Mouse (Mus musculus) MEL-GATA-1-ER (cell line): Measurements from ENCODE around the gene Zswim1.

Source experiments
- DNase-seq: peaks from one replicate; pipeline ENCODE4 v3.0.0-alpha.2; 2012; ENCODE audit warnings: low read depth; ENCODE audit errors: extremely low read depth

The Zswim1 gene

DNA sequence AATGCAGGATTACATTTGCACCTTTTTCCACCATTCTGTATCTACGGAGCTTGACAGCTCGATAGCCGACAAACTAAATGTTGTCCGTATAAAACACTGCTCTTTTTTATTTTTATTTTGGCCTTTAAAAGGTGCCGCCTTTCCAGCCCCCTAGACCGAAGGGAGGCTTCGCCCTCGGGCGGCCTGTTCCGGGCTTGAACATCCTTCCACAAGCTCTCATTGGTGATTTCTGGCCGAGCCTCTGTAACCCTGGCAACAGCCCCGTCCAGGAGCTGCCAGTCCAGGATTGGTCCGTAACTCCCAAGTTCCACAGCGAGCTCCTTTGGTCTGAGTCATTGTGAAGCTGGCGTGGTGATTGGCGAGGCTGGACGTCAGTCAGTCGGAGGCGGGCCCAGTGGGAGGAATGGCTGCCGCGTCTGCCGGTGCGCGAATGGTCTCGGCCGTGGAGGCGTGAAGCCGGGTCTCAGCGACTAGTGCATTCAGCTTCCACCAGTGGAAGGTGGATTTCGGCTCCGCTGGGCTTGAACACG, at the start of gene Zswim1:
Gene Zswim1, plus strand, starts transcription at position 51 of the 530 bp plus-strand sequence.
- DNase-seq, result peak; percentile 98

DNA sequence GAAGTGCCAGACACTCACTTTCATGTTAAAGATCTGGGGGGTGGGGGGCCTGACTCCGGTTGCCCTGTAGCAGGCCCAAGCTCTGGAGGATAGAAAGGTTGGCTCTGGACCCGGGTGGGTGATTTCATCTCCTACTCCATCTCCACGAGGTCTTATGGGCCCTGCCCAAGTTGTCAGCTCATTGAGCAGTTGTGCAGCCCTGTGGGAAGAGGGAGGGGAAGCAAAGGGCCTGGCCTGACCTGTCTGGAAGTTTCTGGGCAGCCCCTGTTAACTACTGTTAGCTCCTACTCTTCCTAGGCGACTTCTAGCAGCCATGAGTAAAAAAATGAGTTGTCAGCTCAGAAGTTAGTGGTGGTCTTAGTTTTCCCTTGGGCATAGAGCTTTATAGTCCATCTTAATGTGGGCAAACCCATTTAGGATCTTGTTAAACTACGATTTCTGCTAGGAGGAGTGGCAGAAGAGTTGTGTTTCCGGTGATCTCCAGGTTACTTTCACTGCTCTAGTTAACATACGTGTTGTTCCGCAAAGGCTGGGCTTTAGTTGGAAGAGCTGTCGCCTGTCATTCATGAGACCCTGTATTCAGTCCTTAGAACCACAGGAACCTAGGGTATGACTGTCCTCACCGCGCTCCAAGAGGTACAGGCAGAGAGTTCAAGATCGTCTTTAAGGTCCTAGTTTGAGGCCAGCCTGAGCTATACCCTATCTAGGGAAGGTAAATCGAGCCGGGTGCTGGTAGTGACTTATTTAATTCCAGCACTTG, 49.1 kb upstream of the Zswim1 start:
- DNase-seq, result peak; percentile 43

DNA sequence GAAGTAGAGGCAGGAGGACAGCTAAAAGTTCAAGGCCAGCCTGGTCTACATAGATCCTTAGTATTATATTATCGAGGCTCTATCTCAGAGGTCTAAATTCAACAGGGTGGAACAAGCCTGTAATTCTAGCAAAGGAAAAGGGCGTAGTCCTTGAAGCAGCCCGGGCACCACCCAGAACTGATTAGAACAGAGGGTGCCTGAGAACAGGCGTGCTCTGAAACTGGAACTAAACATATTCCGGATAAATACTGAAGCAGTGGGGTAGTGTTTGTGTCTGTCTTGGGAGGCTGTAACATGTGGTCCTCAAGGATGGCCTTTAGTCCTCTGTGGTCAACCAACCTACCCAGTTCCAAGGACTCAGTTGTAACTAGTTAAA, 48.5 kb upstream of the Zswim1 start:
- peak; percentile 77 for DNase-seq

DNA sequence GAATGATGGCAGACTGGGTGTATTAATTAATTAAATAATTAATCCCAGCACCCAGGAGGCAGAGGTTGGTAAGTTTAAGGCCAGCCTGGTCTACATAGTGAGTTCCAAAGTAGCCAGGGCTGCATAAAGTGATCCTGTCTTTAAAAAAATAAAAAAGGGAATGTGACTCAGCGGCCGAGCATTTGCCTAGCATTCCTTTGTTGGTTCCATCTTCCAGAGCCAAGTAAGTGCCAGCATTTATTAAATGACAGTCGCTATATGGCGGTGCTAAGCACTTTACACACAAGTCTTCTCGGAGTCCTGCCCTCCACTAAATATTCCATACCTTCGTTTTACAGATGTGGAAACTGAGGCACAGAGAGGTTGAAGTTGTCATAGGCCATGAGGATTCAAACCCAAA, 46.4 kb upstream of the Zswim1 start:
- DNase-seq, result no peak

DNA sequence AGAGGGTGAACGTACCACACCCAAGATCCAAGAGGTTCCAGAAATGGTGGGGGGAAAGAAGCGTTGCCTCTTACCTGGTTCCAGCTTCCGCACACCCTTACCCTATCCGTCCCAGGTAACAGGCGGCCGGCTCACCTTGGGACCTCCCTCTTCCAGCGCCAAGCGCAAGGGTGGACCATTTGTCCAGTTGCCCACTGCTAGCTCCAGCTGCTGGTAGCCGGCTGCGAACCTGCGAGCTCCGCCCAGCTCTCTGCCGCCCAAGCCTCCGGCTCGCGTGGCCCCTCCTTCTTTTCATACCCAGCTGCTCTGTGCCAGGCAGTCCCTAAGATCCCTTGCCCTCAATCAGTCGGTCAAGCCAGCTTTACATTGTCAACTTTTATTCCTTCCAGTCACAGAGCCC, 45.7 kb upstream of the Zswim1 start:
- no peak for DNase-seq

DNA sequence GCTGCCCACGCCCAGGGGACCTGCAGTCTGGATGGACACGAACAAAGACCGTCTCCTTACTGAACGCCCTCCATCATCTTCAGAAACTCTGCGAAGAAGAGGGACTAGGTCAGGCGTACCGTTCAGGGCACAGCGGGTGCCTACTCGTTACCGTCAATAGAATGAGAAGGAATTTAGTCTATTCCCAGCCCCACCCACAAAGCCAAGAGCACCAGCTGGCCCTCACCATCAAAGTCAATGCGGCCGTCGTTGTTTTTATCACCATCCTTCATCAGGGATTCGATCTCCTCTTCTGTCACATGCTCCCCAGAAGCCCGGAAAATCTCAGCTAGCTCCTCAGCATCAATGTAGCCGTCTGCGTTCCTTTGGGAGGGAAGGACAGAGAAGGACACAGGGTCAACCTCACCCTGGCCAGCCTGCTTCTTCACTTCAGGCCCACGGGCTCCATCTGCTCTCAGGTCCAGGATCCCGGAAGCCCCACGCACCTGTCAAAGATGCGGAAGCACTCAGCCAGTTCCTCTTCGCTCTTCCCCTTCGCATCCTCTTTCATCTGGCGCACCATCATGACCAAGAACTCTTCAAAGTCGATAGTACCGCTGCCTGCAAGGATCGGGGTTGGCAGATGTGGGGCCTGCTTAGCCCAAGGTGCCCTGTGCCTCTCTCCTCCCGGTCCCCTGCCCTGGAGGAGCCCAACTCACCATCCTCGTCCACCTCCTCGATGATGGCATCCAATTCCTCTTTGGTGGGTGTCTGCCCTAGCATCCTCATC, 45.1 kb upstream of the Zswim1 start:
- no peak for DNase-seq

DNA sequence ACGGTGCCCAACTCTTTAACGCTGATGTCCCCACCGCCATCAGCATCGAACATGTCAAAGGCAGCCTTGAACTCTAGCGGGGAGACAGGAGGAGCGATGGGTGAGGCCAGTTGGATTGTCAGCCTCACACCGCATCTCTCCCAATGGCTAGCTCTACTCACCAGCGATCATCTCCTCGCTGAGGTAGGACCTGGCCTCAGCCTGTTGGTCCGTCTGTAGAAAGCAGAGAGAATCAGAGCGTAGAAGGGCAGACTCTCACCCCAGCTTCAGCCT, 44.5 kb upstream of the Zswim1 start:
- no peak for DNase-seq

DNA sequence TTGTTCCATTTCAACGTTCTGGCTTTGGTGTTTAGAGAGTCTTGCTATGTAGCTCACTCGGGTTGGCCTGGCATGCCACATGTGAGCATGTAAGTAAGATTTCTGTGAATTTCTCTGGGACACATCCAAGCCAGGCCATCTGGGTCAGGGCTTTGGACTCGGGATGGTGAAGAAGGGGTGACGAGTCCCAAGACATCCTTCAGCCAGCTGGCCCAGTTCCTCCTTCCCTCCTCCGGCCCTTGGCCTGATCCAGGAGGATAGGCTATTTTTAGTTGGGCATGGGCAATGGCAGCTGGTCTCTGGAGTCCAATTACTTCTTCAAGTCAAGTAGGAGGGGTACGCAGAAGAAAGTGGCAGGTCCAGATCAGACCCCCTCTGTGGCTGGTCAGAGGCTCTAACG, 43.7 kb upstream of the Zswim1 start:
- DNase-seq, result no peak

DNA sequence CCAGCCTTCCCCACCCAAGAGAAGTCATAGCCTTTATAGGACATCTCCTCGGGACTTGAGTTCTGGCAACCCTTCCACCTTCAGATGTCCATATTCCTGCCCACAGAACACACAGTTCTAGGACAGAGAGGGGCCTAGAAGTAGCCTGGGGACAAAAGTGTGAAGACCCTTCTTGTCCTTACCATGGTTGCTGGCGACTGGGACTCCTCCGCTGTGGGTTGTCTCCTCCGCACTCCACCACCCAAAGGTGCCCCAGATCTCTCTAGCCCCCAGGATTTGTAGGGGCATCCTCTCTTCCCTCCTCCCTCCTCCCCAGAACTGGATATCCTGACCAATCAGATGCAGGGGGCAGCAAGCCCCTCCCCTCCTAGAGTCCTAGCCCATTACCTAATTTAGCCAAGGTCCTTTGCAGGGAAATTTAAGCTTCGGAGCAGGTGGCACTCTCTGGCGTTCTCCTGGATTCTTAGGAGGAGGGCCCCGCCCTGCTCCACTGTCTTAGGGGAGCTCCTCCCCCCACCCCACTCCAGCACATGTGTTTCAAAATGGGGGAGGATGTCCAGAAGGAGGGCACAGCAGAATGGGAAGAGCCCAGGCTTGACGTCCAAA, 42.9 kb upstream of the Zswim1 start, which contains the start of gene Tnnc2:
Gene Tnnc2, minus strand, starts transcription at position 487 of the 606 bp plus-strand sequence.
- no peak for DNase-seq

DNA sequence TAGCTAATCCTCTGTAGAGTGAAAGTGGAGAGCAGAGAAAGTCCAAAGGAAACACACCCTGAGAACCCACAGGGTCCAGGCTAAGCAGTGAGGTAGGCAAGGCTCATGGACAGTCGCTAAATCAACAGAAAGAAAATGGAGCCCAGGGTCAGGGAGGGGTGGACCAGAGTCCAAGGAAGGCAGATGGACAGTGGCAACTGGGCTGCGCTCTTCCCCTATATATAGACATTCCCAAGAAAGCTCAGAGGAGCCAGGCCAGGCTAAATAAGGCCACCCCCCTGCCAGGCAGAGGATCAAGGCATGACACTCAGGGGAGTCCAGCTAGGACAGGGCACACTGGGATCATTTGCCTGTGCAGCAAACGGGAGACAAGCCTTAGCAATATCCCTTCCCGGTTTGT, 40.6 kb upstream of the Zswim1 start:
- no peak for DNase-seq

DNA sequence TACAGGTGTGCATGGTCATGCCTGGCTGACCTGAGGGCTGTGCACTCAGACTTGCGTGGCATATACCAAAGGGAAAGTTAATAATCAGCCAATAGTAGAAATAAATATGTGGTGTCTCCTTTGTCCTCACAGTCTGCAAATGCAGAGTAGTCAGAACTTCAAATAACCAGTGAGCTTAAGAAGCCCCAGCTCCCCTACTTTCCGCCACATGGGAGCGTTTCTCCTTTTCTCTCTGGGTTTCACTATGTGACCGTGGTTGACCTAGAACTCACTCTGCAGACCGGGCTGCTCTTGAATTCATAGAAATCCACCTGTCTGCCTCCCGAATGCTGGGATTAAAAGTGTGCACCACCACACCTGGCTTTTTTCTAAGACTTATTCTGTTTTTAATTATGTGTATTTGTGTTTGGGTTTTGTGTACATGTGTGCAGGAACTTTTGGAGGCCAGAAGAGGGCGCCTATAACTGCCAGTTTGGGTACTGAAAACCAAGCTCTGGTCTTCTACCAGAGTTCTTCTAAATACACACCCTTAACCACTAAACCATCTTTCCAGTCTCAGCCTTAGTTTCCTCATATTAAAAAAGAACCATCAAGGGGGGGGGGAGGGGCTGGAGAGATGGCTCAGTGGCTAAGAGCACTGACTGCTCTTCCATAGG, 38.4 kb upstream of the Zswim1 start:
- peak; percentile 57 for DNase-seq

DNA sequence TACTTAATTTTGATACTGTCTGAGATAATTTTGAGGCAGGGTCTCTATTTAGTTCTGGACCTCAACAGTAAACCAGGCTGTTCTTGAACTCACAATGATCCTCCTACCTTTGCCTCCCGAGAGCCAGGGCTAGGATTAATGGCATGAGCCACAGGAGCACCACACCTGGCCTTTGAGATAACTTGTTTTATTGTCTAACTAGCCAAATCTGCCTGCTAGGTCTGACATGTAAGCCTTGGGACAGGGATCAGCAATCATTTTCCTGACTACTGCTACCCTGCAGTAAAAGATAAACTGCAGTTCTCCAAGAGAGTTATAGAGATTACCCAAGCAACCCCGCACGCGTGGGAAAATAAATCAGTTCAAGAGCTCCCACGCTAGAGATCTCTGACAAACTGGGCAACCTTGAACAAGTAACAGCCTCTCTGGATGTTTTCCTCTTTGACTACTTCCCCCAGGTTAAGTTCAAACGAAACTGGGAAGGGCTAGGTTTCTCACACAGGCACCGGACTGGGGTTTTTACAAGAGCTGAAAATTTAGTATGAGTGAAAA, 37.5 kb upstream of the Zswim1 start:
- no peak for DNase-seq

DNA sequence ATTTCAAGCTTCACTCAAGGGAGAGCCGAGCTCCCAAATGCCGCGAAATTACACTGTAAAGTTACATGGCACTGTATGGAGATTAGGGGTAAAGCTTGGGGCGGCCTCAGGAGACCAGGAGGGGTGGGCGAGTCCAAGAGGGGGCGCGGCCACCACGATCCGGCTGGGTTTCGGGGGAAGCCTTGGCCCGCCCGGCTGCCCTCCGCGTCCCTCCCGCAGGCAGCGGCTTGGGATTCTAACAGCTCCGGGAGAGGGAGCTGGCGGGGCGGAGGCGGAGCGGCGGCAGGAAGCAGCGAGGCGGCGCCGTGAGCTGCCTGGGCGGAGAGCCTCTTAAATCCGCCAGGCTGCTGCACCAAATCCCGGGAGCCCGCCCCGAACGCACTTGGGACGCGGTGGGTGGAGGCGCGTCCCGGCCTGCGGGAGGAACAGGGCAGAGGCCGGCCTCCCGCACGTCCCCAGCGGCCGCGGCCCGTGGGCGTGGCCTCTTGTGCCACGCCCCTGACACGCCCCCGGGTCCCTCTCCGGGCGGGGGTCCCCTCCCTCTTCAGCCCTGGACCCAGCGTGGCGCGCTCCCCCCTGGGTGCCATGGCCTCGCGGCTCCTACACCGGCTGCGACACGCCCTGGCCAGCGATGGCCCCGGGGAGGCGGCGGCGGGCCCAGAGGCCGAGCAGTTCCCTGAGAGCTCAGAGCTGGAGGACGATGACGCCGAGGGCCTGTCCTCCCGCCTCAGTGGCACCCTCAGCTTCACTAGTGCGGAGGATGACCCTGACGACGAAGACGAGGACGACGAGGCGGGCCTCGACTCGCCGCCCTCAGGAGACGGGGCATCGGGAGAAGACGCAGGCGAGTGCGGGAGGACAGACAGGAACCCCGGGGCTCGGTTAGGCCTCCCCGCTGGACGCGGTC, 36.8 kb upstream of the Zswim1 start, which contains the start of gene Snx21:
Gene Snx21, plus strand, starts transcription at position 343 of the 907 bp plus-strand sequence.
- peak; percentile 40 for DNase-seq

DNA sequence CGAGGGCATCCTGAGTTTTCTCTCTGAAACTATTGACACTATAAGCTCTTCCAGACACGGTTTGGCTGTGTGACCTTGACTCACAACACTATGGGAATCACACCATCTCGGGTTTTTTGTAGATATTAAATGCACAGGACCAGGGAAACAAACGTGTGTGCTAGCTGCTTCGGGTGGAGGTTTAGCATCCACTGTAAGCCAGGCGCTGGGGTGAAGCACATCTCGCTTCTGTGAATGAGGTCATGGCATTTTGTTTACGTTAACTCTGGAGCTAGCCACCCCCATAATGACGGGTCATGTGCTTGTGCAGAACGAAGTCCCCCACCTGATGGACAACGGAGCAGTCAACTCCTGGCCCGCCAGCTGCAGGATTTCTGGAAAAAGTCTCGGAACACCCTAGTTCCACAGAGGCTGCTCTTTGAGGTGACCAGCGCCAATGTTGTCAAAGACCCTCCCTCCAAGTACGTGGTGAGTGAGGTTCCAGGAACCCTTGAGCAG, 36.0 kb upstream of the Zswim1 start:
- no peak for DNase-seq

DNA sequence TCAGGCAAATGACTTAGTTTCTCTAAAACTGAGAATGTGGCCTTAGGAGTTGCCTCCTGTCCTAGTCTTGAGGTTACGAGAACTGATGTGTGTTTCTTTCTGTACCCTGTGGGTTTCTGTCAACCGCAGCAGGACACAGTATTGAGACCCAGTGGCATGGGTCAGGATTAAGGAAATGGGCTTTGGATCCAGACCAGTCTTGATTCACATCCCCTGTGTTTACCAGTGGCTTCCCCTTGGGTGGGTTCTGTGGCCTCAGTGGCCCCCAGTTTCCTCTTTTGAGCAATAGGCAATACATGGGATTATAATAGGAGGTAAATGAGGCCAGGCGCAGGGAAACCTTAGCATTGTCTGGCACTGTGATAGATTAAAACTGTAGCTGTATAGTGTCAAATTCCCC, 35.5 kb upstream of the Zswim1 start:
- no peak for DNase-seq

DNA sequence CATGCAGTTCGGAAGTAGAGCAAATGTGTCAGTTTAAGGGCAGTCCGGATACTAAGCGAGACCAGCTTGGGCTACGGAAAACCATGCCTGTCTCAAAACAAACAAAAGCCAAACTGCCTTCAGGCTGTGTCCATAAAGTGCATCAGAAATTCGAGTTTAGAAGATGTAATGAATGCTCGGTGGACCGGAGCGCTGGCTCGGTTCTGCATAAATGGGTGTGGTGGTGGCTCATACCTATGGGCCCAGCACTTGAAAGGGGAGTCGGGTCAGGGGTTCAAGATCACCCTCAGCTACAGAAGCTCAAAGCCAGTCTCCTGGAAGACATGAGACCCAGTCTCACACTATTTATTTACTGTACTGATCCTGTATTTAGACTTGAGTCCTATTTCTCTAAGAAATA, 34.7 kb upstream of the Zswim1 start:
- DNase-seq, result no peak

DNA sequence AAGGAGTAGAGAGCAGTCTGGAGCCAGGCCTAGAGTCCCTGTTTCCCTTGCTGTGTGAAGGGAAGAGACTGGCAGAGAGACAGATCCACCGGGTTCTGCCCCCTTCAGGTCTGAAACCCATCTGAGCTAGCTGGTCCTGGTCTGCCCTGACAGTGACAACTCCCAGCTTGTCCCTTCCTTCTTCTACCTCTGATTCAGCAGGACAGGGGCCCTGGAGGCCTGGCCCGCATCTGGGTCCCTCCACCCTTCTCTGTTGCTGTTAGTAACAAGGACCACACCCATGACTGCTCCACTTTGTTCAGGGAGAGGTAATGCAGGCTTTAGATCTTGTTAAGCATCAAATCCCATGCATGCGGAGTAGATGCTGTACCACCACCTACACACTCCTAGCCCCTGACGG, 34.1 kb upstream of the Zswim1 start:
- no peak for DNase-seq

DNA sequence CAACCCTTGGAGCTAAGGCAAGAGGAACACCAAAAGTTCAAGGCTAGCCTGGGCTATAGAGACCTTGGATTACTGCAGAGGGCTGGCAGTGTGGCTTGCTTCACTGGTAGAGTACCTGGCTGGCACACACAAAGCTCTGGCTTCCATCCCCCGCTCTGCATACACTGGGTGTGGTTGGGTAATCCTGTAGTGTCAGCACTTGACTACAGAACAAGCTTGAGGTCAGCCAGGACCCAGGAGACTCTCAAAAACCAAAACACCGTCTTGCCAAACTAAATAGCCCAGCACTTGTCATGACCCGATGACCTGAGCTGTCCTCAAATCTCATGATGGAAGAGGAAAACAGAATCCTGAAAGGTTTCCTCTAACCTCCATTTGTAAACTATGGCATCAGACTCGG, 32.0 kb upstream of the Zswim1 start:
- no peak for DNase-seq

DNA sequence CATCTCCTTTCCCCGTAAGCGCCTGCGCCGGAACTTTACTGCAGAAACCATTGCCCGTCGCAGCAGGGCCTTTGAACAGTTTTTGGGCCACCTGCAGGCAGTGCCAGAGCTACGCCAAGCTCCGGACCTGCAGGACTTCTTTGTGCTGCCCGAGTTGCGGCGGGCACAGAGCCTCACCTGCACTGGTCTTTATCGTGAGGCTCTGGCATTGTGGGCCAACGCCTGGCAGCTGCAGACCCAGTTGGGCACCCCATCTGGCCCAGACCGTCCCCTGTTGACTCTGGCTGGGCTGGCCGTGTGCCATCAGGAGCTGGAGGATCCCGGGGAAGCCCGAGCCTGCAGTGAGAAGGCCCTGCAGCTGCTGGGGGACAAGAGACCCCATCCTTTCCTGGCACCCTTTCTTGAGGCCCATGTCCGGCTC, 30.6 kb upstream of the Zswim1 start:
- DNase-seq, result no peak
